In genomic region chr2:173219256-173219954, GRCm38 (mm10) we compare ENCODE assay signal across 8 mouse cellular contexts. TPM values are rescaled to one million over a fixed set of nuclear protein-coding genes. Genes with fewer than 3 reads are reported as not detected.
DNase-seq lines count a peak whose midpoint lies in the region; ATAC-seq lines count a peak whose summit lies in the region.
"Had no signal": no experiment of that assay in that cellular context is flagged by ENCODE, and none has a peak within 500 bp of the region (broad histone marks: within the 10 kb centered on the region; RNA-seq: fewer than 3 reads in every experiment).

No protein-coding gene starts in this region.

- H3K9ac ChIP-seq in heart, embryonic 16.5 days (ENCODE audit: low read length) = no peak overlapping the region

- 0 out of 2 replicates have a peak, but pooled peaks cover 2% of the 10 kb centered on the region for H3K27me3 ChIP-seq in heart, embryonic 16.5 days (ENCODE audit: control insufficient read depth, insufficient read depth, low read length)

- H3K4me2 ChIP-seq in heart, embryonic 16.5 days (ENCODE audit: low read depth, low read length) = no peak overlapping the region

- WGBS in heart, embryonic 16.5 days = 40% methylated on average over 10 of the region's 10 CpGs

- H3K36me3 ChIP-seq in heart, embryonic 16.5 days (ENCODE audit: control insufficient read depth, insufficient read depth) = no peaks in the 10 kb centered on the region

- H3K27ac ChIP-seq in heart, embryonic 16.5 days (ENCODE audit: low read length) = peak overlapping the region; percentile 56; the same call in 1 of the 2 replicates

- ATAC-seq in common myeloid progenitor, adult 5-6 weeks (replicated peaks; ENCODE audit: low read depth, poor library complexity, severe bottlenecking) = peak; percentile 37
- ATAC-seq in heart, embryonic 16.5 days (replicated peaks; ENCODE audit: extremely low read depth, insufficient read depth, low FRiP score) = peak; percentile 41; the same call in 1 of the 2 replicates

- H3K4me1 ChIP-seq in heart, embryonic 16.5 days (ENCODE audit: control insufficient read depth, insufficient read depth, low read length) = no peaks in the 10 kb centered on the region; the same call in 1 of the 2 replicates

- H3K4me3 ChIP-seq in heart, embryonic 16.5 days (ENCODE audit: low read length) = no peak overlapping the region

- peak; percentile 57 for DNase-seq in 3T3-L1 (ENCODE audit: low read depth, low spot score)
- peak; percentile 54 for DNase-seq in 416B (ENCODE audit: low read depth)
- DNase-seq in kidney, postnatal 36 days = peak; percentile 56 to 70
- peak; percentile 78 for DNase-seq in naive thymus-derived CD4-positive, alpha-beta T cell, adult 2 months (ENCODE audit: low read depth)
- DNase-seq in frontal cortex, adult 2 months (ENCODE audit: extremely low spot score in 1 of 2, low spot score in 1 of 2) = no peak

- H3K9me3 ChIP-seq in heart, embryonic 16.5 days (replicated peaks; ENCODE audit: control insufficient read depth, low read length) = peaks cover 4% of the 10 kb centered on the region

RNA-seq across cellular contexts. Expression of gene Zbp1, which starts 0.7 kb away (rescaled TPM):
- 0.15 and 6.0 TPM in 2 replicates for total RNA-seq in common myeloid progenitor, adult 5-6 weeks (2017)
- 1.7 and 3.1 TPM in 2 replicates for polyA plus RNA-seq in heart, embryonic 16.5 days (2015; fragmentation: Nextera tagmentation; extraction: Ambion mirVana)
- 0.40 and 1.1 TPM in 2 replicates for polyA plus RNA-seq in frontal cortex, adult 2 months (2012; rRNA removed)
- polyA plus RNA-seq: heart, embryonic 14.5 days had no signal

RNA-seq across cellular contexts. Expression of gene Pmepa1, which starts 56.9 kb away (rescaled TPM):
- 0.18 TPM in 1 of 2 replicates, not detected in the other for total RNA-seq in common myeloid progenitor, adult 5-6 weeks (2017)
- polyA plus RNA-seq in heart, embryonic 16.5 days (2015; fragmentation: Nextera tagmentation; extraction: Ambion mirVana) = 4.1 and 4.3 TPM in 2 replicates
- polyA plus RNA-seq in frontal cortex, adult 2 months (2012; rRNA removed) = 40.4 and 57.2 TPM in 2 replicates

Comparison
In these comparisons a context has a peak if more than half of its experiments do, and no peak if none do; other contexts are left out.
1. DNase-seq: peak in 3T3-L1 (single experiment), 416B (single experiment), kidney, postnatal 36 days (2 of 2) and naive thymus-derived CD4-positive, alpha-beta T cell, adult 2 months (single experiment); none in frontal cortex, adult 2 months (0 of 2).